Mouse (Mus musculus) lung, postnatal 4 days (tissue): ENCODE results near the gene Ptgr1.

Experiments
- DNase-seq, 2 experiments: peaks; one replicate each; pipeline ENCODE4 v3.0.0; 2021

Gene Ptgr1

GRCm38 (mm10) chr4:58986540-58987190 lies at the start of gene Ptgr1:
TSS of gene Ptgr1 (minus strand) at chr4:58987119.
- DNase-seq, result peak; percentile 84 to 87

GRCm38 (mm10) chr4:59035786-59036350 lies 48.9 kb upstream of the Ptgr1 start:
- no peak for DNase-seq

GRCm38 (mm10) chr4:59034918-59035785 lies 48.2 kb upstream of the Ptgr1 start, which contains the start of gene Gng10:
TSS of gene Gng10 (plus strand) at chr4:59035088.
- peak; percentile 77 to 83 for DNase-seq

- DNase-seq, result no peak
Observed at GRCm38 (mm10) chr4:59034325-59034917, 47.5 kb upstream of the Ptgr1 start.

GRCm38 (mm10) chr4:59016922-59017321 lies 30.0 kb upstream of the Ptgr1 start:
- no peak for DNase-seq

GRCm38 (mm10) chr4:59015181-59015580 lies 28.3 kb upstream of the Ptgr1 start:
- no peak for DNase-seq

- DNase-seq, result no peak
Observed at GRCm38 (mm10) chr4:59011446-59011845, 24.5 kb upstream of the Ptgr1 start.

- DNase-seq, result no peak
Observed at GRCm38 (mm10) chr4:59009696-59010095, 22.8 kb upstream of the Ptgr1 start.

- DNase-seq, result peak in 1 of 2 experiments; percentile 26
Observed at GRCm38 (mm10) chr4:59009186-59009585, 22.3 kb upstream of the Ptgr1 start.

- DNase-seq, result no peak
Observed at GRCm38 (mm10) chr4:59007974-59008373, 21.1 kb upstream of the Ptgr1 start.

GRCm38 (mm10) chr4:59007016-59007415 lies 20.1 kb upstream of the Ptgr1 start:
- no peak for DNase-seq

GRCm38 (mm10) chr4:59006211-59006610 lies 19.3 kb upstream of the Ptgr1 start:
- no peak for DNase-seq

GRCm38 (mm10) chr4:59003806-59004200 lies 16.9 kb upstream of the Ptgr1 start:
- DNase-seq, result peak in 1 of 2 experiments; percentile 3

- DNase-seq, result peak; percentile 92 to 95
Observed at GRCm38 (mm10) chr4:59002948-59003805, 16.3 kb upstream of the Ptgr1 start, which contains the start of gene Gm20503. TSS of gene Gm20503 (plus strand) at chr4:59003210.

- DNase-seq, result peak in 1 of 2 experiments; percentile 63
Observed at GRCm38 (mm10) chr4:59000614-59001013, 13.7 kb upstream of the Ptgr1 start.

GRCm38 (mm10) chr4:58999686-59000085 lies 12.8 kb upstream of the Ptgr1 start:
- peak; percentile 68 to 83 for DNase-seq

- DNase-seq, result no peak
Observed at GRCm38 (mm10) chr4:58998688-58999087, 11.8 kb upstream of the Ptgr1 start.

GRCm38 (mm10) chr4:58997081-58997480 lies 10.2 kb upstream of the Ptgr1 start:
- DNase-seq, result no peak

GRCm38 (mm10) chr4:58995251-58995693 lies 8.4 kb upstream of the Ptgr1 start:
- peak in 1 of 2 experiments; percentile 12 for DNase-seq

GRCm38 (mm10) chr4:58994762-58995161 lies 7.8 kb upstream of the Ptgr1 start, which contains the start of gene Dnajc25:
TSS of gene Dnajc25 (plus strand) at chr4:58995062.
- DNase-seq, result no peak

GRCm38 (mm10) chr4:58992195-58992594 lies 5.3 kb upstream of the Ptgr1 start:
- no peak for DNase-seq
